In genomic region chr3:81020064-81020463, GRCm38 (mm10) we compare ENCODE assay signal across 18 mouse cellular contexts. TPM values are rescaled to one million over a fixed set of nuclear protein-coding genes. Genes with fewer than 3 reads are reported as not detected.
DNase-seq lines count a peak whose midpoint lies in the region; ATAC-seq and TF ChIP-seq lines count a peak whose summit lies in the region.
"Had no signal": no experiment of that assay in that cellular context is flagged by ENCODE, and none has a peak within 500 bp of the region (broad histone marks: within the 10 kb centered on the region; RNA-seq: fewer than 3 reads in every experiment).

No protein-coding gene starts in this region.

- H3K9me3 ChIP-seq in kidney, postnatal 0 days (replicated peaks; ENCODE audit: low read length): no peaks in the 10 kb centered on the region
- H3K9me3 ChIP-seq in kidney, embryonic 16.5 days (ENCODE audit: low read length): no peaks in the 10 kb centered on the region
- no peaks in the 10 kb centered on the region for H3K9me3 ChIP-seq in midbrain, postnatal 0 days (ENCODE audit: low read length)
- no peaks in the 10 kb centered on the region for H3K9me3 ChIP-seq in midbrain, embryonic 11.5 days (ENCODE audit: control insufficient read depth, low read length)
- H3K9me3 ChIP-seq: forebrain, embryonic 12.5 days had no signal

- H3K36me3 ChIP-seq in kidney, postnatal 0 days (ENCODE audit: insufficient read depth, low read length): no peaks in the 10 kb centered on the region
- H3K36me3 ChIP-seq in kidney, embryonic 16.5 days (ENCODE audit: insufficient read depth, low read length): no peaks in the 10 kb centered on the region
- H3K36me3 ChIP-seq in midbrain, postnatal 0 days (ENCODE audit: insufficient read depth, low read length): no peaks in the 10 kb centered on the region
- H3K36me3 ChIP-seq in midbrain, embryonic 11.5 days (ENCODE audit: control insufficient read depth, insufficient read depth, low read length): no peaks in the 10 kb centered on the region
- H3K36me3 ChIP-seq in splenic B cell, adult 2 months (ENCODE audit: control insufficient read depth, insufficient read depth, low read length, poor library complexity, severe bottlenecking): no peaks in the 10 kb centered on the region
- H3K36me3 ChIP-seq: forebrain, embryonic 12.5 days had no signal

- no peaks in the 10 kb centered on the region for H3K4me1 ChIP-seq in kidney, postnatal 0 days (replicated peaks; ENCODE audit: insufficient read depth, low read length)
- no peaks in the 10 kb centered on the region for H3K4me1 ChIP-seq in kidney, embryonic 16.5 days (ENCODE audit: insufficient read depth, low read length)
- no peaks in the 10 kb centered on the region; the same call in 1 of the 2 replicates for H3K4me1 ChIP-seq in midbrain, postnatal 0 days (ENCODE audit: insufficient read depth, low read length)
- H3K4me1 ChIP-seq in midbrain, embryonic 11.5 days (ENCODE audit: control insufficient read depth, insufficient read depth, low read length): no peaks in the 10 kb centered on the region
- H3K4me1 ChIP-seq: forebrain, embryonic 12.5 days had no signal

- 33% methylated on average over 1 of the region's 1 CpGs for WGBS in kidney, postnatal 0 days
- WGBS in kidney, embryonic 16.5 days: 51% methylated on average over 1 of the region's 1 CpGs
- WGBS in midbrain, postnatal 0 days: 45% methylated on average over 1 of the region's 1 CpGs
- WGBS in midbrain, embryonic 11.5 days: 47% methylated on average over 1 of the region's 1 CpGs

- no peak for ATAC-seq in kidney, postnatal 0 days (replicated peaks; ENCODE audit: low FRiP score, low read depth)
- ATAC-seq in kidney, embryonic 16.5 days (ENCODE audit: low FRiP score, low TSS enrichment): no peak
- no peak for ATAC-seq in midbrain, postnatal 0 days (ENCODE audit: low FRiP score)
- ATAC-seq in midbrain, embryonic 11.5 days (ENCODE audit: low FRiP score): no peak
- ATAC-seq: hindbrain, embryonic 16.5 days had no signal

- no peak overlapping the region for H3K27ac ChIP-seq in kidney, postnatal 0 days
- H3K27ac ChIP-seq in kidney, embryonic 16.5 days (ENCODE audit: low read length): no peak overlapping the region
- no peak overlapping the region for H3K27ac ChIP-seq in midbrain, postnatal 0 days (ENCODE audit: low read depth, low read length)
- no peak overlapping the region for H3K27ac ChIP-seq in midbrain, embryonic 11.5 days (ENCODE audit: low read depth, low read length)
- H3K27ac ChIP-seq: forebrain, embryonic 12.5 days; liver, embryonic 14.5 days had no signal

- DNase-seq in kidney, postnatal 0 days (ENCODE audit: low spot score): peak; percentile 30
- no peak for DNase-seq in midbrain, postnatal 0 days (ENCODE audit: low spot score)
- DNase-seq in midbrain, embryonic 11.5 days (ENCODE audit: low spot score, missing footprints): no peak
- DNase-seq in NIH3T3 (ENCODE audit: low read depth): peak; percentile 48
- peak; percentile 25 for DNase-seq in splenic B cell, adult 2 months (ENCODE audit: low read depth, low spot score)
- no peak for DNase-seq in left cerebral cortex, adult 18-20 months (ENCODE audit: low spot score in 2 of 2)
- no peak for DNase-seq in right cerebral cortex, adult 18-20 months
- DNase-seq: adrenal gland, adult 8-10 months; cerebellum, adult 2 months; embryo, embryonic 11 days; heart, adult 11 months; heart, postnatal 10 days; left cerebral cortex, postnatal 4 days; thymus, postnatal 25 days had no signal

- no peak overlapping the region for H3K4me3 ChIP-seq in kidney, postnatal 0 days (replicated peaks; ENCODE audit: low read depth, low read length)
- no peak overlapping the region for H3K4me3 ChIP-seq in kidney, embryonic 16.5 days (ENCODE audit: low read length)
- H3K4me3 ChIP-seq in midbrain, postnatal 0 days (ENCODE audit: low read depth, low read length): no peak overlapping the region
- H3K4me3 ChIP-seq in midbrain, embryonic 11.5 days (ENCODE audit: low read depth, low read length): no peak overlapping the region
- H3K4me3 ChIP-seq: forebrain, embryonic 12.5 days had no signal

- H3K27me3 ChIP-seq in kidney, postnatal 0 days (ENCODE audit: insufficient read depth, low read length): no peaks in the 10 kb centered on the region
- no peaks in the 10 kb centered on the region for H3K27me3 ChIP-seq in kidney, embryonic 16.5 days (ENCODE audit: insufficient read depth, low read length)
- no peaks in the 10 kb centered on the region for H3K27me3 ChIP-seq in midbrain, postnatal 0 days (ENCODE audit: insufficient read depth, low read length)
- H3K27me3 ChIP-seq in midbrain, embryonic 11.5 days (ENCODE audit: control insufficient read depth, insufficient read depth, low read length): no peaks in the 10 kb centered on the region
- H3K27me3 ChIP-seq in splenic B cell, adult 2 months (ENCODE audit: control insufficient read depth, insufficient read depth, low read length, poor library complexity, severe bottlenecking): no peaks in the 10 kb centered on the region; the same call in 1 of the 2 replicates
- H3K27me3 ChIP-seq: forebrain, embryonic 12.5 days had no signal

- H3K4me2 ChIP-seq in kidney, postnatal 0 days (ENCODE audit: low read length): no peak overlapping the region
- H3K4me2 ChIP-seq in kidney, embryonic 16.5 days (replicated peaks; ENCODE audit: low read depth, low read length): no peak overlapping the region
- H3K4me2 ChIP-seq in midbrain, postnatal 0 days (ENCODE audit: low read depth, low read length, poor library complexity, severe bottlenecking): no peak overlapping the region
- no peak overlapping the region for H3K4me2 ChIP-seq in midbrain, embryonic 11.5 days
- H3K4me2 ChIP-seq: forebrain, embryonic 12.5 days had no signal

- peak; percentile 63 for TF ChIP-seq CTCF in kidney, postnatal 0 days (IDR thresholded peaks at IDR 0.05; ENCODE audit: low read depth)
- TF ChIP-seq CTCF in midbrain, postnatal 0 days (IDR thresholded peaks at IDR 0.05): peak; percentile 52

- no peak overlapping the region for H3K9ac ChIP-seq in kidney, postnatal 0 days (ENCODE audit: low read depth, low read length)
- no peak overlapping the region for H3K9ac ChIP-seq in kidney, embryonic 16.5 days (replicated peaks; ENCODE audit: low read length)
- no peak overlapping the region for H3K9ac ChIP-seq in midbrain, postnatal 0 days (replicated peaks; ENCODE audit: low read length, poor library complexity, severe bottlenecking)
- H3K9ac ChIP-seq in midbrain, embryonic 11.5 days (ENCODE audit: low read length): no peak overlapping the region
- H3K9ac ChIP-seq: forebrain, embryonic 12.5 days; liver, embryonic 14.5 days had no signal

RNA-seq across cellular contexts. Expression of gene Pdgfc, which starts 16.2 kb away (rescaled TPM):
- 35.3 and 36.1 TPM in 2 replicates for polyA plus RNA-seq in kidney, postnatal 0 days (2015; fragmentation: Nextera tagmentation; extraction: Ambion mirVana)
- polyA plus RNA-seq in kidney, embryonic 16.5 days (2015; fragmentation: Nextera tagmentation; extraction: Ambion mirVana): 28.1 and 30.8 TPM in 2 replicates
- 3.0 and 3.5 TPM in 2 replicates for total RNA-seq in midbrain, postnatal 0 days (2014; rRNA removed)
- polyA plus RNA-seq in midbrain, postnatal 0 days (2015; fragmentation: Nextera tagmentation; extraction: Ambion mirVana): 2.9 and 3.7 TPM in 2 replicates
- polyA plus RNA-seq in midbrain, embryonic 11.5 days (2014; fragmentation: Nextera tagmentation; extraction: Ambion mirVana): 7.1 and 7.2 TPM in 2 replicates
- total RNA-seq in left cerebral cortex, adult 18-20 months (2021): 1 to 10 TPM; 6.7 to 7.8 TPM

Comparison
In these comparisons a context has a peak if more than half of its experiments do, and no peak if none do; other contexts are left out.
1. DNase-seq: peak in kidney, postnatal 0 days (single experiment), NIH3T3 (single experiment) and splenic B cell, adult 2 months (single experiment); none in midbrain, postnatal 0 days (single experiment), midbrain, embryonic 11.5 days (single experiment), left cerebral cortex, adult 18-20 months (0 of 2) and right cerebral cortex, adult 18-20 months (single experiment).